Mouse (Mus musculus) right cerebral cortex, postnatal 36 days (tissue): Measurements from ENCODE around the gene Fam206a.

Experiments used
- DNase-seq, 2 experiments: peaks; one replicate each; pipeline ENCODE4 v3.0.0; 2022; ENCODE audit warnings: low spot score in 2 of 2, mixed read lengths in 1 of 2

The Fam206a gene

GRCm38 (mm10) chr4:56801907-56802668 lies at the start of gene Fam206a, which contains the start of gene Elp1:
Fam206a (plus strand) TSS chr4:56802345.
Elp1 (minus strand) TSS chr4:56802331.
- peak; percentile 93 to 94 for DNase-seq

GRCm38 (mm10) chr4:56756021-56756420 lies 46.1 kb upstream of the Fam206a start:
- no peak for DNase-seq

DNA sequence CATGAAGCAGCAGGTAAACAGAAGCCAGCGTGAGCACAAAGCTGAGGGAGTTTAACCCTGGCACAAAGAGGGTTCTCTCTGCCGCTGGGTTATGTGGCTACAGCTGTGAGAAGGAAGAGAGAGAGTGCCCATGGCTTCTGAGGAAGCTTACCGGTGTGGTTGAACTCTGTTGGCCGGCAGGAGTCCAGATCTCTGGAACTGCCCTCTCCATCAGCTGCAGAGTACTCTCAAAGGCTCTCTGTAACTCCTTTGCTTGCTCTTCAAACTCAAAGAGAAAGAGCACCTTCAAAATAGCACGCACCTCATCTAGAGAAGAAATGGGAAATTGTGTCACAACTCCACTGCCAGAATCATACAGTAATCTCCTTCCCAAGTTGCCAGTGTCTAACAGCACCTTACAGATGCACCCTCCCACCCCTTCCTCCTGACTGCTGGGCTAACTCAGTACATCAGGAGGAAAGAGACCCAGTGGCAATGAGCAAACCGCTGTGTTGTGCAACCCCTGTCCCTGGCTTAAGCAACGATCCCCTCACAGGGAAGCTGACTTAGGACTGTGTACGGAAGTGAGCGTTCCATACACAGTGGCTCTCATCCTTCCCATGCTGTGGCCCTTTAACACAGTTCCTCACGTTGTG lies 45.1 kb upstream of the Fam206a start:
- DNase-seq = no peak

- no peak for DNase-seq
Measured at GRCm38 (mm10) chr4:56757693-56758092, 44.5 kb upstream of the Fam206a start.

DNA sequence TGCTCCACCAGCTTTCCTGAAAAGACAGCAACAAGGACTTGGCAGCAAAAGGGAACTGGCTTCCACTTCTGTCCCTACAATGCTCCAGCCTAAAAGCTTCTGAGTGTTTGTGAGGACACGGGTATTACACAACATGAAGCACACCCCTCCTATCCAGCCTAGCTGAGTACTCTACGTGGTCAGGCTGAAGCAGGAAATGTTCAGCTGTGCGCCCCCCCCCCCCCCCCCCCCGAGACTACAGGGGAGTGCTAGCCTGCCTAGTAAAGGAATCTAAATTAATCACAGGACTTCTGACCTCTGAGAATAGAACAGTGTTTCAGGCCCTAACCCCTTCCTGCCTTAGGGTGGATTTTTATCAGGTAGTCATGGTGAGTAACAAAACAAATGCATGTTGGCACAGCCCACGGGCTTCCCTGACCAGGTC lies 34.3 kb upstream of the Fam206a start:
- no peak for DNase-seq

DNA sequence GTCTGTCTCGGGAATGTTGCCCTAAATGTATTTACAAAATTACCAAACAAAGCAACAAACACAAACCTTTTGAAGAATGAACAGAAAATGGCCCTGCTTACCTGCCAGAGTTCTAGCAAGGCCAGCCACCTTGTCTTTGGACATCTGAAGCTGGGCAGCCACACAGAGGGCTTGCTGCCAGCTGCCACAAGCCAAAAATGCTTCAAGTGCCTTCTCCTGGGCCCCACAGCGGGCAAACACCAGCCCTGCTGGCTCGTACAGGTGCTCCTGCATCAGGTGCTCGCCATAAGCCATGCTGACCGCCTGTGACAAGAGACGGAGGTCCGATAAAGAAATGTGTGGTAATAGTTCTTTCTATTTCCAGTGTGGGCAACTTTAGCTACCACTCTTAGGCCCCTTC lies 33.2 kb upstream of the Fam206a start:
- DNase-seq = no peak

- no peak for DNase-seq
Measured at GRCm38 (mm10) chr4:56771065-56771464, 31.1 kb upstream of the Fam206a start.

- DNase-seq = no peak
Measured at GRCm38 (mm10) chr4:56791373-56791772, 10.8 kb upstream of the Fam206a start.

DNA sequence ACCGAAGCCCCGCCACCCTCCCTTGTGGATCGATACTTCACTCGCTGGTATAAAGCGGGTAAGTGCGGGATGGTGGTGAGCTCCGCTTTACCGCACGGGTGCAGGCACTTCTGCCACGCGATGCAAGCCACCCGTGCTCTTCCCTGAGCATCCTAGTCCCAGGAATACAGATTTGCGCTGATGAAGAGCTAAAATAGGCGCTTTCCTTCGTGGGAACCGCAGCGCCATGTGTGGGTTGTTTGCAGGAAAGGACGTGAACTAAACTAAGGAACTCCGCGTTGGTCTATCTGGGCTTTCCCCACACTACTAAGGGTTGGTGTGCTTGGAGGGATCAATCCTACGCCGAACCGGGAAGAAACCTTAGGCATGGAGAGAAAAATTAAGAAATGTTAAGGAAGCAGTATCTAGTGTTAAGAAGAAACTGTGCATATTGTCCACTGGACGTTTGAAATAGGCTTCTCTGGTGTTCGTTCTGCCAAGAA lies 565 bp downstream of the Fam206a start:
- DNase-seq = no peak

DNA sequence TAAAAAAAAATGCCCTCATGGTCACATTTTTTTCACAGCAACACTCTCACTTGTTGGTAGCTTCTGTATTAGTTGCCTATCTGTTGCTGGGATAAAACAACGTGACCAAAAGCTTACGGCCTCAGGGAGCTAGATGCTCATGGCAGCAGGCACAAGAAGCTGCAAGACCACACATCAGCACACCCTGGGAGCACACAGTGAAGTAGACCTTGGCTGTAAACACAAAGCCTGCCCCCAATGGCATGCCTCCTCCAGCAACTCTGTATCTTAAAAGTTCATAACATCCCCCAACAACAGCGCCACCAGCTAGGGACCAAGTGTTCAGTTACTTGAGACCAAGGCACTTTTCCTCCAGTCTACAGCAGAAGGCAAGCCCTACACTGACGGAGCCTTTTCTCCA lies 6.9 kb downstream of the Fam206a start:
- DNase-seq = no peak

DNA sequence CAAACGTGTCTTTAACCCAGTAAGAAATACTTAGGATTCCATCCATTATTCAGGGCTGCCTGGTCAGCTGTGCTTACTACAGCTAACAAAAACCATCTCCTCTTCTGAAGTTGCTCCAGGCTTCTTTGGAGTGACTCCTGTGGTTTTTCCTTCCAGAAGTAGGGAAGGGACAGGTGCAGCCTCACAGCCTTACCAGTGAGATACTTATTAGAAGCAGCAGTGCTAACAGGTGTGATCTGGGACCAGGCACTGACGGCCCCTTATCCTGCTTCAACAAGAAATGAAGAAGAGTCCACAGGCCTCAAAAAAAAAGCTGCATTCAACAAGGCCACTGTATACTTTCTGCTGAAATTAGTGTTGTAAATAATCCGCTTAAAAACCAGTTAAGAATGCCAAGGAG lies 9.5 kb downstream of the Fam206a start:
- no peak for DNase-seq

DNA sequence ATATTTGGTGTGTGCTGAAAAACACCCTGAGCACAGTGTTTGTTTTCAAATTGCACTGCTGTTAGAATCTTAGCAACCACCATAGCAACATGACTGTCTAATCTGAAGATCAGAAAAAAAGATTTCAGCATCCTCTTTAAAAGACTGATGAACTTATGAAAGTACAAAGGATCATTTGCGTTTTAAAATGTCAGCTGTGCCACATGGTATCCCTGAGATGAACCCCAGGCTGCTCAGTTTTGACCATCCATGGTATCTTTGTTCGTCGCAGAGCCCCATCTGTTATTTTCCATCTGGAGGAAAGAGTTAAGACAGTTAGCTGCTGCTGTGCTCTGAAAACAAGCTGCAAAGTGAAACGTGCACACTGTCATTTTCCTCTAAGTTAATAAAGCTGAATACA lies 10.0 kb downstream of the Fam206a start:
- DNase-seq = no peak

GRCm38 (mm10) chr4:56815131-56815530 lies 13.0 kb downstream of the Fam206a start:
- DNase-seq = no peak

- DNase-seq = no peak
Measured at GRCm38 (mm10) chr4:56820017-56820550, 17.9 kb downstream of the Fam206a start.

- no peak for DNase-seq
Measured at GRCm38 (mm10) chr4:56824231-56824630, 22.1 kb downstream of the Fam206a start.

DNA sequence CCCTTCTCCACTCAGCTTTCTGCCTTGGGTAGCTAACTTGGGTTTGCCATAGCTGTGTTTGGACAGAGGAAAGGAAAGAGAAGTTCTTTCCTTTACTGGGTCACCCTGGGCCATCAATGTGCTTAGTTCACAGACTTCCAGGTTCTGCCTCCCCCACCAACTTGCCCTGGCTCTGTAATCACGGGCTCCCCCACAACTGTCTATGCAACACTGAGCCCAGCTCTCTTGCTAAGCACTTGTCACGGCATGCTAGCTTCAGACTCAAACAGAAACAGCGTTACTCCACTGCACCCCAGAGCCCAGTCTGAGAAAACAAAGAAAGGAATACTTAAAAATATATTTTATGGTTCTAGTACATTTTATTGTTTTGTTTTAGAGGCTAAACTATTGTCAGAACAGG lies 26.8 kb downstream of the Fam206a start:
- DNase-seq = no peak

DNA sequence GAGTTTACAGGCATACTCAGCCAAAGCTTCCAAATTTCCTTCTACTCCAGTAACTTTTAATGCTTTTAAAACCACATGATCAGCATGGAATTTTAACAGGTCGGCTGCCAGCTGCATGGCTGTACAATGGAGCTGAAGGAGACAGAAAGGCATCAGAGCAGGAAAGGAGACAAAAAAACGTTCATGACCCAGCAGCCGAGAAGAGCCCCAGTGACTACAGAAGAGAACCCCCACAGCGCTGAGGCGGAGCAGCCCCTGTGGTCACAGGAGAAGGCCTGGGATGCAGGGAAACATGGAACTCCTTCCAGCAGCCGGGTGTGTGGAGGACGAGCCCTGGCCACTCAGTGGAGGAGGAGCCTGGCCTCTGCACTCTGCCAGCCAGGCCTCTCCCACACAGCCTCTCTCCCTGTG lies 27.4 kb downstream of the Fam206a start:
- DNase-seq = no peak

DNA sequence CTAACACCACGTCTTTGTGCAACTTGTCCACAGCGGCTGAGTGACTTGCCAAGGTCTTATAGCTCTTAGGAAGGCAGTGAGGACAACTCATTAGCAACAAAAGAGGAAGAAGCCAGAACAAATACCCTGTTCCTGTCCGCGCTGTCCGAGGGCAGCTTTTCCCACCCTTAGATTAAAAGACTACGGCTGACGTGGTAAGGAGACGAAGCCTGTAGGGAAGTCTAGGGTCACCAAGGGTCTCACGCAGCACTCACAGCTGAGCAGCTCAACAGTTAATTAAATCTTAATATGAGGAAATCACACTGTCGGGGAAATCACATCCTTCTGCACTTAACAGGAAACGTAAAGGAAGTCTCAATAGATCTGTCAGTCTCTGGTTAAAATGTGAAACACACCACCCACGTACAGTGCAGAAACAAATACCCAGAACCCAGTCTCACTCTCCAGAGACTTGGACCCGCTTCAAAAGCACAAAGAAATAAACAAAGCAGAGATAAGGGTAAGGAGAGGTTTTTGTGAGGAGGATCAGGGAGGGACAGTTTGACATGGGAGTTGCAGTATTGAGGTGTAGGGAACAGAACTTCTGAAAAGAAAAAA lies 29.0 kb downstream of the Fam206a start:
- no peak for DNase-seq

DNA sequence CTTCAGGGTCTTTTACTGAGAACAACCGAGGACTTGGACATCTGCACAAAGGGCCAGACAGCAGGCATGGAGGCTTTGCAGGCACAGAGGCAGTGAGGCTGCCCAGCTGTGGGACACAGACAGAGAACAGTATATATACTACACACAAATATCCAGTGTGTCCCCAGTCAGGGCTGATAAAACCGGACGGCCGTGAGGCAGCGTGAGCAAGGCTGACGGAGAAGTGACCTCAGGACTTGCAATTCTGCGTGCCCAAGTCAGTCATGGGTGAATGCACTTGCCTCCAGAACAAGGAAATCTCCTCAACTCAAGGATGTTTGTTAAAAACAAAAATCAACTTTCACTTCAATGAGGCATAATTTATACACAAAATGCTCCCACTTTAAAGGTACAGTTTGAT lies 29.9 kb downstream of the Fam206a start:
- no peak for DNase-seq

GRCm38 (mm10) chr4:56837661-56838060 lies 35.5 kb downstream of the Fam206a start:
- no peak for DNase-seq

DNA sequence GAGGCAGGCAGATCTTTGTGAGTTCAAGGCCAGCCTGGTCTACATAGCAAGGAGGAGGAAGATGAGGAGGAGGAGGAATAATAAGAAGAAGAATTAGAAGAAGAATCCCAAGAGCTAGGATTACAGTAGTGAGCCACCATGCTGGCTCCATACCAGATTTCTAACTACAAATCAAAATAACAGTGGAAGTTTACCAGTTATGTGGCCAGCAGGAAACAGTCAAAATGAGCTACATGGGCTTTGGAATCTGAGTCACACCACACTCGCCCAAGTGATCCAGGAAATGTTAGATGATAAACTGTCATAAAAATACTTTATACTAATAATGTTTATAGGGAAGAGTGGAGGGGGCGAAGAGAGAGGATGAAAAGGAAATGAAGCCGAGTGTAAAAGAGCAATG lies 38.2 kb downstream of the Fam206a start:
- no peak for DNase-seq

DNA sequence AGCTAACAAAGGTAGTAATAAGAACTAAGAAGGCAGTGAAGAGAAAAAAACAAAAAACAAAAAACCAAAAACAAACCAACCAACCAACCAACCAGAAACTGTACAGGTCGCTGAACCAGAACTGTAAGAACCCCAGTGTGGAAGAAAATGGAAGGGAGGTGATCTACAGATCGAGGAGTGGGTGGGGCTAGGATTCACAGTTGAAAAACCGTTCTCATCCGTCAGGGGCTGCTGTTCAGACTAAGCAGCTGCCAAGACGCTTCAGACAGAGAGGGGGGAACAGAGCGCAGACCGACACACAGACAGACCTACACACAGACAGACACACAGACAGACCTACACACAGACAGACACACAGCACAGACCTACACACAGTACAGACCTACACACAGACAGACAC lies 40.4 kb downstream of the Fam206a start:
- no peak for DNase-seq

DNA sequence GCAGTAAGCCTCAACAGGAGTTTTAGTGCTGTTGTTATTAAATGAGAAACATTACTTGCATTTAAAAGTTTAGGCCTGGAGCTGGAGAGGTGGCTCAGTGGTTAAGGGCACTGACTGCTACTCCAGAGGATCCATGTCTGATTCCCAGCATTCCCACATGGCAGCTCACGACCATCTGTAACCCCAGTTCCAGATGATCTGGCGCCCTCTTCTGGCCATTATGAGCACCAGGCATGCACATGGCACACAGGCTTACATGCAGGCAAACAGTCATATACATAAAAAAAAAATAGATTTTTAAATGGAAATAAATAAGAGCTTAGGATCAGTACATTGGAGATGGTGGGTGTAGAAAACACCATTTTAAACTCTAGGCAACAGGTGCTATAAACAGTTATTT lies 41.8 kb downstream of the Fam206a start:
- DNase-seq = no peak
